Mouse (Mus musculus) left cerebral cortex, postnatal 36 days (tissue): ENCODE measurements around the gene Nsfl1c. TPM values are rescaled to one million over a fixed set of nuclear protein-coding genes. Genes with fewer than 3 reads are reported as not detected.

Experiments
- DNase-seq, 2 experiments: peaks; one replicate each; pipeline ENCODE4 v3.0.0; 2021 to 2022; ENCODE audit warnings: low spot score in 2 of 2, mixed read lengths in 1 of 2
- intact Hi-C: fragments of 180-260 bp; cut with DNase I; formaldehyde crosslinking; loops from one replicate; pipeline ENCODE4 v1.15.1; 2025
- total RNA-seq, 2 experiments: library from RNA; stranded (reverse); gene quantifications; 2 replicates each; pipeline ENCODE4 v1.2.3; 2021

Gene Nsfl1c
- total RNA-seq, 2 experiments from 2014 or later = 139 to 150 TPM

DNA sequence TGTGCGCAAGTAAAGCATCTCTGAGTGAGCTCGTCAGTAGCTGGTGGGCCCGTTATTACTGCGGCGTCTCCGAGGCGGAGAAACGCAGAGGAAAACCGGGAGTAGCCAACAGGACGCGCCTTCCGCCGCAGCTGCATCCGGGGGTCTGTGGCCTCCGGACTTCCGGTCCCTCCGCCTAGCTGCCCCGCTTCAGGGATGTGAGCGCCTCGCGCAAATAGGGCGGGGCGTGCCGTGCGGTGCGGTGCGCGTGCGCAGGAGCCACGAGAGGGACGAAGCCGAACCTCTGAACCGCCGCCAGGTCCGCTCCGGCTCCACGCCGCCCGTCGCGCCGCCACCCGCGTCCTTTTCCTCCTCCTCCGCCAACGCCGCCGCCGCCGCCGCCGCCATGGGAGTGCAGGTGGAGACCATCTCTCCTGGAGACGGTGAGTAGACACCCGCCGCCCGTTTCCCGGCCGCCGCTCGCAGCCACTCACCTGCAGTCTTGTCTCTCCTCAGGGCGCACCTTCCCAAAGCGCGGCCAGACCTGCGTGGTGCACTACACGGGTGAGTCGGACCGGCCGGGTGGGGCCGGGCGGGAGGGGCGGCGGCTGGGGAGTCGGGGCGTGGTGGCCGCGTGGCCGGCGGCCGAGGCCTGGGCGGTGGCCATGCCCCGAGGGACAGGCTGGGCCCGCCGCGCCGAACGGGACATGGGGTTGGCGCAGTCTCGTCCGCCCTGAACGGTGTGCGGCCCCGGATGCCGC lies 48.5 kb downstream of the Nsfl1c start, which contains the start of gene Fkbp1a:
Gene Fkbp1a (plus strand): TSS at position 161 of the 740 bp plus-strand sequence.
- intact Hi-C loops = loop anchor here (1.0 kb wide), 1 partner anchor 48 kb away; the partner anchor contains the start of gene Nsfl1c
- peak; percentile 97 for DNase-seq

DNA sequence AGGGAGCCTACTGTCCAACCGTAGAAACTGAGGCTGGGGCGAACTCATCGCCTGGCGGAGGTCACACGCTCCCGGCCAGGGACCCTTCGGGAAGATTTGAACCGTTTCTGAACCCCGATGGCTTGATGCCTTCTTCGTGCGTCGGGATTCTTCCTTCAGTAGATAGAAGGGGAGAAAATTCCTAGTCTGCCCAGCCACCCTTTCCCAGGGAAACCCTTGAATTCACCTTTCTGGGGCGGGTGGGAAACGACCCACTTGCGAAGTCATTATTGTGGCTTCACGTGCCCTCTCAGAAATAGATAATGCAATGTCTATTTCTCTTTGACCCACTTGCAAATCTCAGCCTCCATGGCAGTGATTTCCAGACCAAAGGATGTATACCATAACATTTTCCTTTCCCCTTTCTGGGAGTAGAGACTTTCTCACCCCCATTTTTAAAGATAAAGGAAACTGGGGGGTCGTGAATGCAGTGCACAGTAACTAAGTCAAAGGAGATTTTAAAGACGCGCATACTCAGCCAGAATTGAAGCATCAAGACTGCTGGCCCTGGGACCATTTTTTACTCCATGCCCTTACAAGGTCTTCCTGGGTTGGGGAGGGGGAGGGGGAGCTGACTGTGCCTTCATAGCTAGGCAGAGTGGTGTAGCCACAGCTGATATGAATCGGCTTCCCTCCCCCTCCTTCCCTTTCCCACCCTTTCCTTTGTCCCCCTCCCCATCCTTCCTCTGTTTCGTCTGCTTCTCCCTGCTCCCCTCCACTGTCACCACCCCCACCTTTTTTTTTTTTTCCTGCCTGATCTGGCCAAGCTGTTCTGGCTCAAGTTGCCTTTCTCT lies 49.3 kb downstream of the Nsfl1c start:
- intact Hi-C loops = loop anchor here (1.0 kb wide), 1 partner anchor 49 kb away; the partner anchor contains the start of gene Nsfl1c

DNA sequence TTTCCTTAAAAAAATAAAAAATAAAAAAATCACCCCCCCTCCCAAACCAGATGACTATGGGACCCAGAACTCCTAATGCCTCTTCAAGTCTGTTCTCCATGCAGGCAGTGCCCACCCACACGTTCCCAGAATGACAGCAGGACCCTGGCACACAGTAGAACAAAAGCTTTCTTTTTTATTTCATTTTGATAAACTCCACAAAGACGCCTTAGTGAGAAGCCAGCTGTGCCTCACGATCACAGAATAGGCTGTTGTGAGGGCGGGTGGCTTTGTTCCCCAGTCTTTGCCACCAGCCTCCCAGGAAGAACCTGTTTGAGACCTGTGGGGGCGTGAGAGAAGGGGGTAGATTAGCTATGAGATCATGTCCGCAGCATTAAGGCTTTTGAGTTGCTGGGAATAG lies 50.7 kb downstream of the Nsfl1c start:
- intact Hi-C loops = loop anchor here (2.0 kb wide), 1 partner anchor 32 kb away; no protein-coding TSS in a partner anchor

More for the DNA sequence above, 49.3 kb downstream of the Nsfl1c start:
- peak in 1 of 2 experiments; percentile 27 for DNase-seq

DNA sequence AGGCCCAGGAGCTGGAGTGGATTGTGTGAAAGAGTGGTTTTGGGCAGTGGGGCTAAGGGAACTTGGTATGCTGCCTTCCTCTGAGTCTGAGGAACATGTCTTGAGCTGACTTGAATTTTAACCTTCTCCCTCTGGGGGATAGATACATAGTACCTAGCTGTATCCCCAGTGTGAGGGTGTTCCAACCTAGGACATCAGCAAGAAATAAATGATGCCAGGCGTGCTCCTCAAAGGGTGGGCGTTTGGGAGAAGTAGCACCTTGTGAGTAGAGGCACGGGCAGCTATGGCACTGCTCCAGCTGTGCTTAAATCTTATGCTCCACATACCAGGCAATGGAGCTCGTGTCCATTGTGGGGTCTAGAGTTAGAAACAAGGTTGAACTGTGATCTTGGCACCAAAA lies 52.6 kb downstream of the Nsfl1c start:
- intact Hi-C loops = no loop called here
- DNase-seq = no peak

More for the DNA sequence above, 50.7 kb downstream of the Nsfl1c start:
- DNase-seq = peak in 1 of 2 experiments; percentile 51

DNA sequence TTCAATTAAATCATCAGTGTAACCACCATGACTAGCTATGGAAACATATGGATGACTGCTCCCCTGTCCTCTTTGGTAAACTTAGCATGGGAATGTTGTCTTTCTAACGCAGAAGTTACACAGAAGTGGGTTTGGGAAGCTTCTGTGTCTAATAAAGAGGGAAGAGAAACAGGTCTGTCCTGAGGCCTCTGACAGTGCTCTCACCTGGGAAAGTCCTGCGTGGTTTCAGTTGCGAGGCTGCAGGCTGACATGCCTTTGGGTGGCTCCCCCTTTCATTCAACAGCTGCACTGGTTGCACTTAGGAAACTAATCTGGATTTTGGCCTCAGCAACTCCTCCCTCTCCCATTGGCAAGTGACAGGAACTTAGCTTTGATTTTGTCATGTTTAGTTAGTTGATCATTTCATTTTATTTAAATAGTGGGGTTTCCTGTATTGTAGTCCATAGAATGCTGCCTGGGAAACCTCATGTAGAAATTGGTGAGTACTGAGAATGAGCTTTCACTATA lies 55.7 kb downstream of the Nsfl1c start:
- no peak for DNase-seq
- intact Hi-C loops = no loop called here

Other genes with a start within 250 kb of the Nsfl1c start
- gene 4921509C19Rik, start 18.0 kb upstream of the Nsfl1c start, total RNA-seq = not detected
- 100 to 1,000 TPM; 745 to 751 TPM for gene Fkbp1a, start 48.3 kb downstream of the Nsfl1c start, total RNA-seq
- 1 to 10 TPM; 1.6 to 2.3 TPM for gene Sdcbp2, start 78.4 kb downstream of the Nsfl1c start, total RNA-seq
- 100 to 1,000 TPM; 313 to 321 TPM for gene Snph, start 138.4 kb downstream of the Nsfl1c start, total RNA-seq
- gene Rad21l, start 174.4 kb downstream of the Nsfl1c start, total RNA-seq = 1 to 10 TPM in 1 of 2 experiments, under 1 TPM in 1; 0.79 to 1.3 TPM
- gene Tmem74b, start 207.8 kb downstream of the Nsfl1c start, total RNA-seq = 10 to 100 TPM; 10.1 to 11.6 TPM